Mouse (Mus musculus): ENCODE results near the gene Uvrag. TPM values are rescaled to one million over a fixed set of nuclear protein-coding genes. Genes with fewer than 3 reads are reported as not detected.

Uvrag gene
- polyA plus RNA-seq, 1 experiment from 2014 or later, result 15.6 TPM

DNA sequence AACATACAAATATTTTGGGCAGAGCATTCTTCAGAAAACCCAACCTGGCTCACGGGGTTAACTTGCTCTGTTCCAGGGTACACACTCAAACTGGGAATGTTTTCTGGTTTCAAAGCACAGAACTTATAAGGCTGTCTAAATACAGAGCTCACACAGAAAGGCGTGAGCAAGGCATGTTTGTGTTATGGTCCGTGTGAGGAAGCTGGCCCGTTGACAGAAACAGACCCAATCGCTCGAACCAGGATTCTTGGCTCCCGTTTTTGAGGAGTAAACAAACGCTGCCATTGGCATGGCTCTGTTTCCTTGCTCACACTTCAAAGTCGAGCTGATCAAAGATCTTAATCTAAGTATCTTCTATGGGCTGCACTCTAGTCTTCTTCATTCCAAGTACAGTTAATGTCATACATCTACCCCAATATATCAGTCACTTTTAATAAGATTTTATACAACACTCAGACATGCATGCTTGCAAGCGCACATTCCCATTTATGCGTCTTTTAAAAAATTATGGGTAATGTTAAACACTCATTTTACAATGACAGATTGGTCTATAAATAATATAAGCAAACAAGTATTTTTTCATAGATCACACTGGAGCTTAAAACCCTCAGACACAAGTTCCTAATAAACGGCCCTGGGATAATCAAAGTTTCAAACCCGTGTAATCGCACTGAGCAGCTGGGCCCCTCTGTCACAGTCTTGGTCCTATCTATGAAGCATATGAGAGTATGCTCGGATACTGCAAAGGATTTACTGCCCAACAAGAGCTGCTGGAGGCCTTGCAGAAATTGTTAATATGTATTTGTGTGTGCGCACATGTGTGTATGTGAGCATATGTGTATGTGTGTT, 133.2 kb downstream of the Uvrag start:
- no peaks in the 10 kb centered on the region for H3K4me1 ChIP-seq
- H3K27me3 ChIP-seq (replicated peaks), result no peaks in the 10 kb centered on the region
- H3K36me3 ChIP-seq, result no peaks in the 10 kb centered on the region
- no peak overlapping the region for H3K4me2 ChIP-seq
- no peaks in the 10 kb centered on the region for H3K9me3 ChIP-seq (replicated peaks)
- no peak overlapping the region for H3K27ac ChIP-seq (replicated peaks)
- H3K4me3 ChIP-seq (replicated peaks), result no peak overlapping the region
- ATAC-seq (ENCODE audit: low FRiP score), result no peak
- H3K9ac ChIP-seq (replicated peaks), result no peak overlapping the region
- 79% methylated on average over 16 of the region's 16 CpGs for WGBS

- H3K9ac ChIP-seq (replicated peaks), result no peak overlapping the region
- no peak overlapping the region for H3K27ac ChIP-seq (replicated peaks)
- WGBS, result 84% methylated on average over 6 of the region's 6 CpGs
- H3K4me1 ChIP-seq, result no peaks in the 10 kb centered on the region
- ATAC-seq (ENCODE audit: low FRiP score), result no peak
- no peak overlapping the region for H3K4me3 ChIP-seq (replicated peaks)
- no peaks in the 10 kb centered on the region for H3K9me3 ChIP-seq (replicated peaks)
- H3K36me3 ChIP-seq, result no peaks in the 10 kb centered on the region
- no peaks in the 10 kb centered on the region for H3K27me3 ChIP-seq (replicated peaks)
- H3K4me2 ChIP-seq, result no peak overlapping the region
Measured at GRCm38 (mm10) chr7:99003231-99003630, 137.7 kb downstream of the Uvrag start.

DNA sequence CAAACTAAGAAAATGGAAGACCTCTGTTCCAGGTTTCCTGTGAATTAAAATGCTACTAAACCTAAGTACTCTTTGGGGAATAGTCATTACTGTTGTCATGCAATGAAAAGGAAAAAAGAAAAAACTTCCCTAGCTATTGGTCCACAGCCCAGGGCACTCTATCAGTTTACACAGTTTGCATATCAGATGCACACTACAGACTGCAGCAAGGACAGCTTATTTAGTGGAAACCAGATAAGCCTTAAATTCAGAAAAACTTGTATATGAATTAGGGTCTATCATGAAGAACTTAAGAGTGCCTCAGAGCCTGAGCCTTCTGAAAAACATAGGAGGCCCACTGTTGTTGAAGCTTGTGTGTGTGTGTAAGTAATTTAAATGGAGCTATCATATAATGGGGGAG, 142.2 kb downstream of the Uvrag start:
- no peak for ATAC-seq (ENCODE audit: low FRiP score)
- Histone ChIP-seq H3K27me3 (replicated peaks) (no peaks in the 10 kb centered on the region), H3K4me2 (no peak overlapping the region), H3K4me3 (replicated peaks) (no peak overlapping the region), H3K36me3 (no peaks in the 10 kb centered on the region), H3K9me3 (replicated peaks) (no peaks in the 10 kb centered on the region), H3K9ac (replicated peaks) (no peak overlapping the region), H3K27ac (replicated peaks) (no peak overlapping the region), H3K4me1 (no peaks in the 10 kb centered on the region)

DNA sequence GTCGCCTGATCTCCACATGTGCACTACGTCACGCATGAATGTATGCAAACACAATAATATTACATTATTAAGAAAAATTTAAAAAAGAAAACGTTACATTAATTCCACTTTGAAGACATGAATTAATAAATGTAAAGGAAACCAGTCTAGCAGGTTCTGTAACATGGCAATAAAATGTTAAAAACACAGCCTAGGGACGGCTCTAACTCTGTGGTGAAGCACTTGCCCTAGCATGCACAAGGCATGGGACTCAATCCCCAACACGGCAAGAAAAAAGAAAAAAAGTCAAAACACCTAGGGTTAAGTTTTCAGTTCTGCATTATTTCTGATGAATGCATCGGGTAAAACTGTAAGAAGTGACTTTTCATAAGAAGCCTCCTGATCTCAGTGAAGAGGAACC, 143.2 kb downstream of the Uvrag start:
- WGBS, result 90% methylated on average over 7 of the region's 7 CpGs
- Histone ChIP-seq H3K9me3 (replicated peaks) (no peaks in the 10 kb centered on the region), H3K27ac (replicated peaks) (no peak overlapping the region), H3K4me3 (replicated peaks) (no peak overlapping the region), H3K27me3 (replicated peaks) (no peaks in the 10 kb centered on the region), H3K4me1 (no peaks in the 10 kb centered on the region), H3K4me2 (no peak overlapping the region), H3K36me3 (no peaks in the 10 kb centered on the region), H3K9ac (replicated peaks) (no peak overlapping the region)
- no peak for ATAC-seq (ENCODE audit: low FRiP score)

DNA sequence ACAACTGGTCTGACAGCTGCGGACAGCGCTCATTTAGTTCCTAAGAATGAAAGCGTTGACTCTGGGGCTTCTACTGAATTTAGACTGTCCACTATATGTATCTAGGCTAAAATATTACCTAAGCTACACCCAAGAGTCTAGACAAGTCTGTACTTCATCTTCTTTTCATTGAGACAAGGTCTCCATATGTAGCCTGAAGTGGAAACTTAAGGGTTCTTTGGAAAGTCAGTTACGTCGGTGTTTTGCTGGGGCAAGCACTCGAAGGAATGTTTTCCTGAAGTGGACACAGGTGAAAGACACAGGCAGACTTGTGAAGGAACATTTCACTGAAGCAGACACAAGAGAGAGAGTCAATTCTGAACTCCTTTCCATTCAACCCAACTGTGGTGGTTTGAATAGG, 144.2 kb downstream of the Uvrag start:
- Histone ChIP-seq H3K4me2 (no peak overlapping the region), H3K4me1 (no peaks in the 10 kb centered on the region), H3K27ac (replicated peaks) (no peak overlapping the region), H3K36me3 (no peaks in the 10 kb centered on the region), H3K9me3 (replicated peaks) (no peaks in the 10 kb centered on the region), H3K4me3 (replicated peaks) (no peak overlapping the region), H3K27me3 (replicated peaks) (no peaks in the 10 kb centered on the region), H3K9ac (replicated peaks) (no peak overlapping the region)
- 96% methylated on average over 6 of the region's 6 CpGs for WGBS
- no peak for ATAC-seq (ENCODE audit: low FRiP score)

- WGBS, result 85% methylated on average over 5 of the region's 5 CpGs
- no peaks in the 10 kb centered on the region for H3K9me3 ChIP-seq (replicated peaks)
- no peak overlapping the region for H3K9ac ChIP-seq (replicated peaks)
- no peaks in the 10 kb centered on the region for H3K36me3 ChIP-seq
- H3K27ac ChIP-seq (replicated peaks), result no peak overlapping the region
- ATAC-seq (ENCODE audit: low FRiP score), result no peak
- no peak overlapping the region for H3K4me3 ChIP-seq (replicated peaks)
- no peaks in the 10 kb centered on the region for H3K27me3 ChIP-seq (replicated peaks)
- no peaks in the 10 kb centered on the region for H3K4me1 ChIP-seq
- H3K4me2 ChIP-seq, result no peak overlapping the region
Measured at GRCm38 (mm10) chr7:98995126-98995727, 145.7 kb downstream of the Uvrag start.

DNA sequence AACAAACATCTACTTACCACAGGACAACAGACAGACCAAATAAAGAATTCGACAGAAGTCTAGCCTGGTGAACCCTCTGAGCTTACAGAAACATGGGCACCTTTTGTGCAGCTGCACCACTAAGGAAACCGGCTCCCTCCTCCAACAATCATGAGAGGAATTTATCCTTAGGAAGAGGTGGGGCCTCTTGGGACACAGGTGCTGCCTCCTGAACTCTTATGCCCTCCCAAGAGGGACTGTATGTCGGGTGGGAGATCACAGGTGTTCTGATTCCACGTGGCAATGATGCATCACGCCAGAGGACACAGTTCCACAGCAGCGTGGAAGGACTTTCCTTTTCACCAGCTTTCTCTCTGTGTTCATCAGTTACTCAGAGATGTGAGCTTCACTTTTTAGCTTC, 146.8 kb downstream of the Uvrag start:
- 85% methylated on average over 6 of the region's 6 CpGs for WGBS
- H3K4me1 ChIP-seq, result no peaks in the 10 kb centered on the region
- no peaks in the 10 kb centered on the region for H3K27me3 ChIP-seq (replicated peaks)
- H3K9ac ChIP-seq (replicated peaks), result no peak overlapping the region
- no peak for ATAC-seq (ENCODE audit: low FRiP score)
- H3K4me3 ChIP-seq (replicated peaks), result no peak overlapping the region
- H3K4me2 ChIP-seq, result no peak overlapping the region
- H3K27ac ChIP-seq (replicated peaks), result no peak overlapping the region
- H3K36me3 ChIP-seq, result no peaks in the 10 kb centered on the region
- H3K9me3 ChIP-seq (replicated peaks), result no peaks in the 10 kb centered on the region

GRCm38 (mm10) chr7:98993395-98993794, 147.5 kb downstream of the Uvrag start:
- Histone ChIP-seq H3K4me3 (replicated peaks) (no peak overlapping the region), H3K36me3 (no peaks in the 10 kb centered on the region), H3K9me3 (replicated peaks) (no peaks in the 10 kb centered on the region), H3K4me1 (no peaks in the 10 kb centered on the region), H3K4me2 (no peak overlapping the region), H3K27ac (replicated peaks) (no peak overlapping the region), H3K27me3 (replicated peaks) (no peaks in the 10 kb centered on the region), H3K9ac (replicated peaks) (no peak overlapping the region)
- no peak for ATAC-seq (ENCODE audit: low FRiP score)
- WGBS, result 83% methylated on average over 4 of the region's 4 CpGs

DNA sequence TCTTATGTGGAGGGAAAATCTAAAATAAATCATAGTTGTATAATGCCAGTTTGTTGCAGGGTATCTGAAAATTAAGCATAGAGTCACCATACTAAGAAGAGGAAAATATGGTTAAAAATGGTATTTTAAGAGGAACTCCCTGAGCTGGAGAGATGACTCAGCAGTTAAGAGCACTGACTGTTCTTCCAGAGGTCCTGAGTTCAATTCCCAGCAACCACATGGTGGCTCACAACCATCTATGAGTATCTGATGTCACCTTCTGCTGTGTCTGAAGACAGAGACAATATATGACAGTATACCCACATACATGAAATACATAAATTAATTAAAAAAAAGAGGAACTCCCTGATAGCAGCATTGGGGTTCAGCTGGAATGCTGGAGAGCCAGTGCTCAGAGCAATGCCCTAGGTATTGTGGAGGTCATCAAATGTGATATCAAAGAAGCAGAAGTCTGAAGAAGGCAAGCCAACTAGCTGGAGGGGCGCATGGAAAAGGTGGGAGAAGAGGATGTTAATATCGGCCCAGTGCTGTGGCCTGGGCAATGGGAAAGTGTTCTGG, 149.7 kb downstream of the Uvrag start:
- ATAC-seq (ENCODE audit: low FRiP score), result no peak
- Histone ChIP-seq H3K4me2 (no peak overlapping the region), H3K4me1 (no peaks in the 10 kb centered on the region), H3K9ac (replicated peaks) (no peak overlapping the region), H3K4me3 (replicated peaks) (no peak overlapping the region), H3K36me3 (no peaks in the 10 kb centered on the region), H3K27ac (replicated peaks) (no peak overlapping the region), H3K27me3 (replicated peaks) (no peaks in the 10 kb centered on the region), H3K9me3 (replicated peaks) (no peaks in the 10 kb centered on the region)
- 95% methylated on average over 2 of the region's 2 CpGs for WGBS

GRCm38 (mm10) chr7:98990510-98990909, 150.4 kb downstream of the Uvrag start:
- no peak overlapping the region for H3K9ac ChIP-seq (replicated peaks)
- no peak overlapping the region for H3K27ac ChIP-seq (replicated peaks)
- H3K4me3 ChIP-seq (replicated peaks), result no peak overlapping the region
- ATAC-seq (ENCODE audit: low FRiP score), result no peak
- H3K9me3 ChIP-seq (replicated peaks), result no peaks in the 10 kb centered on the region
- H3K4me1 ChIP-seq, result no peaks in the 10 kb centered on the region
- H3K27me3 ChIP-seq (replicated peaks), result no peaks in the 10 kb centered on the region
- WGBS, result 82% methylated on average over 1 of the region's 1 CpGs
- no peaks in the 10 kb centered on the region for H3K36me3 ChIP-seq
- no peak overlapping the region for H3K4me2 ChIP-seq

GRCm38 (mm10) chr7:98986962-98987441, 153.9 kb downstream of the Uvrag start:
- no peak for ATAC-seq (ENCODE audit: low FRiP score)
- Histone ChIP-seq H3K4me1 (no peaks in the 10 kb centered on the region), H3K27me3 (replicated peaks) (no peaks in the 10 kb centered on the region), H3K27ac (replicated peaks) (no peak overlapping the region), H3K9ac (replicated peaks) (no peak overlapping the region), H3K36me3 (no peaks in the 10 kb centered on the region), H3K4me2 (no peak overlapping the region), H3K4me3 (replicated peaks) (no peak overlapping the region), H3K9me3 (replicated peaks) (no peaks in the 10 kb centered on the region)
- WGBS, result 94% methylated on average over 14 of the region's 14 CpGs

DNA sequence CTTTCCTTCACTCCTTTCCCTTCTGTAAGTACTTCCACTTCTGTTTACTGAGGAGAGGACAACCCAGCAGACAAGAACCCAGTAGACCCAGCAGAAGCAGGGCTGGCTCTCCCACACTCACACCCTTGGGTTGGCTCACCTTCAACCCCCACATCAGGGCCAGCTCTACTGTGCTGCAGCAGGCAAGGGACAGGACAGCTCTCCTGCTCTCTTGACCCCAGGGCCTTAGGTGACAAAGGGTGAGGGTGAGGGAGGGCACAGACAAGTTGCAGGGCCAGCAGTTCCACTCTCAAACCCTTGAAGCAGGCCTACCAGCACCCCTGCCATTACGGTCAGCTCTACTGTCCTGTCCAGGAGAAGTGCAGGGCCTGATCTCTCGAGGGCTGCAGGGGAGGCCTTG, 155.0 kb downstream of the Uvrag start:
- ATAC-seq (ENCODE audit: low FRiP score), result no peak
- H3K4me1 ChIP-seq, result no peaks in the 10 kb centered on the region
- no peaks in the 10 kb centered on the region for H3K9me3 ChIP-seq (replicated peaks)
- no peak overlapping the region for H3K9ac ChIP-seq (replicated peaks)
- no peaks in the 10 kb centered on the region for H3K36me3 ChIP-seq
- WGBS, result 95% methylated on average over 2 of the region's 2 CpGs
- no peaks in the 10 kb centered on the region for H3K27me3 ChIP-seq (replicated peaks)
- H3K4me2 ChIP-seq, result no peak overlapping the region
- H3K27ac ChIP-seq (replicated peaks), result no peak overlapping the region
- no peak overlapping the region for H3K4me3 ChIP-seq (replicated peaks)

Measured in neural tube, embryonic 15.5 days (tissue).